Mouse (Mus musculus): ENCODE results near the gene Mageb4. TPM values are rescaled to one million over a fixed set of nuclear protein-coding genes. Genes with fewer than 3 reads are reported as not detected.
"Not testable (repeated sequence)": the region's sequence is repeated elsewhere in the genome, so short reads cannot be mapped to it uniquely, and the experiment has no call there.

Mageb4 gene
- not detected in 2 replicates for polyA plus RNA-seq (2015; fragmentation: Nextera tagmentation; extraction: Ambion mirVana)

GRCm38 (mm10) chrX:86304993-86305392, at the start of gene Mageb4:
Mageb4 (minus strand) TSS chrX:86305093.
- H3K9ac ChIP-seq; H3K27ac ChIP-seq; H3K4me2 ChIP-seq; H3K9me3 ChIP-seq (replicated peaks); H3K4me3 ChIP-seq (replicated peaks); H3K27me3 ChIP-seq; ATAC-seq (replicated peaks; ENCODE audit: low FRiP score); H3K4me1 ChIP-seq; H3K36me3 ChIP-seq: not testable (repeated sequence)
- no CpG with 5 or more reads among the region's 13 CpGs for WGBS

GRCm38 (mm10) chrX:86284597-86284996, 20.3 kb downstream of the Mageb4 start:
- H3K27ac ChIP-seq; H3K9me3 ChIP-seq (replicated peaks); H3K4me2 ChIP-seq; H3K36me3 ChIP-seq; H3K9ac ChIP-seq; H3K4me3 ChIP-seq (replicated peaks); H3K27me3 ChIP-seq; H3K4me1 ChIP-seq; ATAC-seq (replicated peaks; ENCODE audit: low FRiP score): not testable (repeated sequence)
- WGBS, result 68% methylated on average over 1 of the region's 2 CpGs

- H3K36me3 ChIP-seq, result not testable (repeated sequence)
Measured at GRCm38 (mm10) chrX:86245950-86246349, 58.9 kb downstream of the Mageb4 start.

GRCm38 (mm10) chrX:86237246-86237645, 67.6 kb downstream of the Mageb4 start:
- no peak overlapping the region for H3K4me2 ChIP-seq
- H3K4me3 ChIP-seq (replicated peaks), result no peak overlapping the region
- no peaks in the 10 kb centered on the region for H3K27me3 ChIP-seq
- no peak overlapping the region for H3K9ac ChIP-seq
- WGBS, result 57% methylated on average over 1 of the region's 1 CpGs
- H3K4me1 ChIP-seq, result no peaks in the 10 kb centered on the region
- ATAC-seq (replicated peaks; ENCODE audit: low FRiP score), result no peak
- H3K9me3 ChIP-seq (replicated peaks), result no peaks in the 10 kb centered on the region
- H3K27ac ChIP-seq, result no peak overlapping the region
- H3K36me3 ChIP-seq, result no peaks in the 10 kb centered on the region

More at GRCm38 (mm10) chrX:86245950-86246349, 58.9 kb downstream of the Mageb4 start:
- H3K27me3 ChIP-seq; H3K4me2 ChIP-seq; H3K4me3 ChIP-seq (replicated peaks); H3K9me3 ChIP-seq (replicated peaks); ATAC-seq (replicated peaks; ENCODE audit: low FRiP score); H3K27ac ChIP-seq; H3K9ac ChIP-seq; H3K4me1 ChIP-seq: not testable (repeated sequence)
- WGBS, result no CpG with 5 or more reads among the region's 1 CpGs

Other genes with a start within 250 kb of the Mageb4 start
- 0.90 and 0.93 TPM in 2 replicates for gene Nr0b1, start 113.3 kb downstream of the Mageb4 start, polyA plus RNA-seq (2015; fragmentation: Nextera tagmentation; extraction: Ambion mirVana)